Mouse (Mus musculus) E14TG2a.4 (cell line): ENCODE measurements around the gene Mau2.

Experiments used
- CTCF ChIP-seq: conservative IDR thresholded peaks from 2 replicates; pipeline ENCODE4 v1.5.1; 2014; ENCODE audit warnings: low read length
- NANOG ChIP-seq: IDR thresholded peaks from 2 replicates; pipeline ENCODE4 v1.6.1; 2014; ENCODE audit warnings: borderline replicate concordance, low read length, mixed read lengths
- POU5F1 ChIP-seq: IDR thresholded peaks from 2 replicates; pipeline ENCODE4 v1.6.1; 2014; ENCODE audit warnings: low read length, borderline replicate concordance

GRCm38 (mm10) chr8:70083285-70083684, 40.8 kb upstream of the Mau2 start, which contains the start of gene Hapln4:
- TF ChIP-seq CTCF (no peak), NANOG (no peak), POU5F1 (no peak)
